Mouse (Mus musculus): ENCODE data around the gene Bhlha9.
"Not testable (repeated sequence)": the region's sequence is repeated elsewhere in the genome, so short reads cannot be mapped to it uniquely, and the experiment has no call there.

The Bhlha9 gene

GRCm38 (mm10) chr11:76661790-76662468, 10.3 kb upstream of the Bhlha9 start:
- DNase-seq (ENCODE audit: low spot score in 2 of 2): no peak

GRCm38 (mm10) chr11:76666002-76666649, 6.1 kb upstream of the Bhlha9 start:
- no peak for DNase-seq (ENCODE audit: low spot score in 2 of 2)

- DNase-seq (ENCODE audit: low spot score in 2 of 2): no peak
These were observed 4.5 kb upstream of the Bhlha9 start for GRCm38 (mm10) chr11:76667807-76668206.

DNA sequence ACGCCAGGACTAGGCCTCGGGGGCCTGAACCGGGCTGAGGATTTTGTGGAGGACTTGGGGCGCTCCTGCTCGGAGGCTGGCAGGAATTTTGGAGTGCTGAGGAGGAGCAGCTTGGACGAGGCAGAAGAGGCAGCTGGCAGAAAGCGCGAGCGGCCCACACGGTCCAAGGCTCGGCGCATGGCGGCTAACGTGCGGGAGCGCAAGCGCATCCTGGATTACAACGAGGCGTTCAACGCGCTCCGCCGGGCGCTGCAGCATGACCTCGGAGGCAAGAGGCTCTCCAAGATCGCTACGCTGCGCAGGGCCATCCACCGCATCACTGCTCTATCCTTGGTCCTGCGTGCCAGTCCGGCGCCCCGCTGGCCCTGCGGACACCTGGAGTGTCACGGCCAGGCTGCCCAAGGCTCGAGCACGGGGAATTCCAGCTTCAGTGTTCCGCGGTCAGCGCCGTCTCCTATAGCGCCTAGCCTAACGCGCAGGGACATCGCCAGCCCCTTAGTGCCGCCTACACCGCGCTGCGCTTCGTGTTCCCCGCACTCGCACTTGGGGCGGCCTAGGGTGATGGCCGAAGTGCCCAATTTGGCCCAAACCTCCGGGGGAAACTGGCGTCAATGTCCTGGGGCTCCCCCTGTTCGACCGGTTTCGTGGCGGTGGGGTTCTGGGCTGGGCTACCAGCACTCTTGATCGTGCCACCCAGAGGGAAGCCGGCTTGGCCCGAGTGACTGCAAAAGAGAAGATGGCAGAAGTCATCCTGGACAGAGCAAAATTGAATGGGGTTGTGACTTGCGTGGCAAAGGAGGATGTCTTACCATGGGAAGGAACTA, 503 bp downstream of the Bhlha9 start:
- no peak for DNase-seq (ENCODE audit: low spot score in 2 of 2)

GRCm38 (mm10) chr11:76674199-76674598, 1.9 kb downstream of the Bhlha9 start:
- DNase-seq (ENCODE audit: low spot score in 2 of 2): no peak

- DNase-seq (ENCODE audit: low spot score in 2 of 2): no peak
These were observed 2.4 kb downstream of the Bhlha9 start for GRCm38 (mm10) chr11:76674704-76675103.

DNA sequence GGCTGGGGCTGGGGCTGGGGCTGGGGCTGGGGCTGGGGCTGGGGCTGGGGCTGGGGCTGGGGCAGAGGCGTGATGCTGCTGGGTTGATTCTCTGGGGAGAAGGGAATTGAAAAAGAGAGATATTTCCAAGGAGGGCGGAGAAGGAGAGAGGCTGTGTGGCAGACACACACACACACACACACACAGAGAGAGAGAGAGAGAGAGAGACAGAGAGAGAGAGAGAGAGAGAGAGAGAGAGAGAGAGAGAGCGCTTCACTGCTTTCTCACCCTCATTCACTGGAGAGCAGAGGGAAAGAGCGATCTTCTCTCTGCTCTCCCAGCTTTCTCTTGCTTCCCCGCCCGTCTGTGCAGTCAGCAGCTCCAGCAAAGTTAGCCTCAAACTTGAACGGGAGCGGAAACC, 7.2 kb downstream of the Bhlha9 start, which contains the start of gene Trarg1:
Trarg1 (plus strand) TSS at position 301 of the 400 bp plus-strand sequence.
- DNase-seq (ENCODE audit: low spot score in 2 of 2): not testable (repeated sequence)

DNA sequence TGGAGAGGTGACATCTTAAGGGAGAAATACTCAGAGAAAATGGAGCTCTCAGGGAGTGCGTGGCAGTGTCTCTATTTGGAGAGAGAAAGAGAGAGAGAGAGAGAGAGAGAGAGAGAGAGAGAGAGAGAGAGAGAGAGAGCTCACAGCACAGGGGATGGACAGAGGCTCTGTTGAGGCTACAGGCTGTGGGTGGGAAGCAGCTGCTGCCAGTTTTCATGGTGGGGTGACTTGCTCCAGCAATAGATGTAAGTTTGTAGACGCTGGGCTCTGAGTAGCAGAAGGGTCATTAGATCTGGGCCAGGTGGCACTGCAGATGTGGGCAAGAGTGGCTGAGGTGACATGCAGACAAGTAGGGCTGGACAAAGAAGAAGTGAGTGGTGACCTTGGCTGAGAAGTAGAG, 13.3 kb downstream of the Bhlha9 start:
- DNase-seq (ENCODE audit: low spot score in 2 of 2): no peak

- DNase-seq (ENCODE audit: low spot score in 2 of 2): no peak
These were observed 19.8 kb downstream of the Bhlha9 start for GRCm38 (mm10) chr11:76692096-76692495.

DNA sequence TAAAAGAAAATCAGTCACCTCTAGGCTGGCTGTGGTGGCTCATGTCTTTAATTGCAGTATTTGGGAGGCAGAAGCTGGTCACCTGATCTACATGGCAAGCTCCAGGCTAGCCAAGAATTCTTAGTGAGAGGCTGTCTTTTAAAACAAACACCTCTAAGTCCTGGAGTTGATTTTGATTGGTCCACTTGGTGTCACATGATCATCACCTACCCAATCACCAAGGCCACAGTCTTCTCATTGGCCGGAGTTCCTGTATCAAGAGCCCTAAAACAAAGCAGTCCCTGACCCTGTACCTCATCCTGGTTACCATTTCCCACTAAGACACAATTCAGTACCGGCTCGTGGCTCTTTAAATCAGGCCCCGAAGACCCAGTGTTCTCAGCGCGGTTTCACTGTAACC, 23.5 kb downstream of the Bhlha9 start:
- DNase-seq (ENCODE audit: low spot score in 2 of 2): no peak

DNA sequence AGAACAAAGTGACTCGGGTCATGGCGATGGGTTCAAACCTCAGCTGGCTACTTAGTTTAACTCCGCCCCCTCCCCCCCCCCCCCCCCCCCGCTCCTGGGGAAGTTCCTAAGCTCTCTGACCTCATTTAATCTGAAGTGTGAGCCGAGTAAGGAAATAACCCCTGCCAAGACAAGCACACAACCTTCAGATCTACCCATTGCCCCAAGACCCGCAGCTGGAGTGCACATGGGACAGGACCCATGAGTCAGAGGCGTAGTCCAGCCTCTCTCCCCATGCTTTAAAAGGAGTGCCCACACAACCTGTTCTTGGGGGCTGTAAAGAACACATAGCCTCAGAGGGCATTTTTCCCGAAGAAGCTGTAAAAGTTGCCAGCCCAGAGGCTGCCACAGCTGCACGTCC, 27.4 kb downstream of the Bhlha9 start:
- DNase-seq (ENCODE audit: low spot score in 2 of 2): no peak

DNA sequence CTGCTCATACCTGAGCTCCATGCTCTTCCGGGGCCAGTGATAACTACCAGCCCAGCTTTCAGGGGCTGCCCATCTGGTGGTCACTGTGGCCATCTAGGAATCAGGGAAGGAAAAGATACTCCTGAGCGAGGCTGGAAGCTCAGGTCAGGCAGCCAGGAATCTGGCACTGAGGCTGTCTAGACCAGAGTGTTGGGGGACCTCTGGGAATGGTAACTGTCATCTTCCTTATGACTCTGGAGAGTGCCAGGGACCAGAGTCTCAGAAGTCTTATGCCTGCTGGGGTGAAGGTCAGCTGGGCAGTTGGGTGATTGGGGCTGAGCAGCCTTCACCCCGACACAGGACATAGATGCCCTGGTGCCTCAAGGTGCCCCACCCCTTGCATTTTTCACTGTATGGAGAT, 35.4 kb downstream of the Bhlha9 start:
- DNase-seq (ENCODE audit: low spot score in 2 of 2): no peak

- DNase-seq (ENCODE audit: low spot score in 2 of 2): no peak
These were observed 35.8 kb downstream of the Bhlha9 start for GRCm38 (mm10) chr11:76708066-76708465.

DNA sequence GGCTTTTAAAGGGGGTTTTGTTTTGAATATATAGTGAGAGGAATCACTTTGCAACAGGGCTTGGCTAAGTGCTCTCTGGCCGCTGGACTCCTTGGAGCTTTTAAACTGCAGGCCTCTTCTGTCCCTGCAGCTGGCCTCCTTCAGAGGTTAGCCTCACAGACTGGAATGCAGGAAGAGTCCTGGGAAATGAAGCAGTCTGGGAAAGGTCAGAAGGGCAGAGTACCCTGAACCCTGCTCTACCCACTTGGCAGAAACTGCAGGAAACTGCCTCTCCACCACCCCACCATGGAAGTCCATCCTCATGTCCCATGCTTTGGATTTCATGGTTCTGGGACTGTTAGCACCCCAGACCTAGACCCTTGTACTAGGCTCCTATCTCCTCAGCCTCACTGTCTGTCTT, 36.6 kb downstream of the Bhlha9 start:
- no peak for DNase-seq (ENCODE audit: low spot score in 2 of 2)

GRCm38 (mm10) chr11:76709625-76710452, 37.6 kb downstream of the Bhlha9 start:
- DNase-seq (ENCODE audit: low spot score in 2 of 2): no peak

GRCm38 (mm10) chr11:76717000-76717399, 44.7 kb downstream of the Bhlha9 start:
- no peak for DNase-seq (ENCODE audit: low spot score in 2 of 2)
